Mouse (Mus musculus): ENCODE data around the gene Hist1h4h. TPM values are rescaled to one million over a fixed set of nuclear protein-coding genes. Genes with fewer than 3 reads are reported as not detected.

The Hist1h4h gene
- polyA plus RNA-seq, 1 experiment from 2014 or later = 4.6 TPM

DNA sequence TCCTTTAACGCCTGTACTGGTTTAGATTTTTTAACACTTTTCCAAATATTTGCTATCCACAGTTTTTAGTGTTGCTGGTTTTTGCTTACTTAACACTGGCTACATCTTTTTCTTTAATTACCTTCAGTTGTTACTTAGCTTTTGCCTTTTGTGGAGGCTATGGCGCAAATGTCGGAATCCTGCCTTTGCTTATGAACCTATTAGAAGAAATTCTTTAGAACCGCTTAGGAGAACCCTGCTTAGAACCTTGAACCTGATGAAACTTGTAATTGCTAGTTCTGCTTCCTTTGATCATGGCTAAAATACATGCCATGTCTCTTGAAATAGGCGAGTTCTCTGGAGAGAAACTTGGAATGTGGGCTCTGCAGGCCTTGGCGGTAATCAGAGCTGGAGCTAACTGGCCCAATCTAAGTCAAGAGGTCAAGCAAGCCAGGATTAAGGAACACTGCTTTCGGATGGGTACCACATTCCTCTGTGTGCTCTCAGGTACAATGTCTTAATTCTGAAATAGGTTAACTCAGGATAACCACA lies 45.6 kb downstream of the Hist1h4h start:
- H3K9ac ChIP-seq = peak overlapping the region; percentile 65
- peak overlapping the region; percentile 41 for H3K4me3 ChIP-seq
- H3K4me1 ChIP-seq = peaks cover 24% of the 10 kb centered on the region
- peak overlapping the region; percentile 51; the same call in 1 of the 2 replicates for H3K27ac ChIP-seq
- no peak for ATAC-seq (ENCODE audit: low FRiP score, low read depth)
- WGBS = 7% methylated on average over 7 of the region's 7 CpGs
- no peaks in the 10 kb centered on the region for H3K36me3 ChIP-seq
- H3K27me3 ChIP-seq (replicated peaks) = no peaks in the 10 kb centered on the region
- peak overlapping the region; percentile 62 for H3K4me2 ChIP-seq (replicated peaks)
- no peaks in the 10 kb centered on the region for H3K9me3 ChIP-seq

DNA sequence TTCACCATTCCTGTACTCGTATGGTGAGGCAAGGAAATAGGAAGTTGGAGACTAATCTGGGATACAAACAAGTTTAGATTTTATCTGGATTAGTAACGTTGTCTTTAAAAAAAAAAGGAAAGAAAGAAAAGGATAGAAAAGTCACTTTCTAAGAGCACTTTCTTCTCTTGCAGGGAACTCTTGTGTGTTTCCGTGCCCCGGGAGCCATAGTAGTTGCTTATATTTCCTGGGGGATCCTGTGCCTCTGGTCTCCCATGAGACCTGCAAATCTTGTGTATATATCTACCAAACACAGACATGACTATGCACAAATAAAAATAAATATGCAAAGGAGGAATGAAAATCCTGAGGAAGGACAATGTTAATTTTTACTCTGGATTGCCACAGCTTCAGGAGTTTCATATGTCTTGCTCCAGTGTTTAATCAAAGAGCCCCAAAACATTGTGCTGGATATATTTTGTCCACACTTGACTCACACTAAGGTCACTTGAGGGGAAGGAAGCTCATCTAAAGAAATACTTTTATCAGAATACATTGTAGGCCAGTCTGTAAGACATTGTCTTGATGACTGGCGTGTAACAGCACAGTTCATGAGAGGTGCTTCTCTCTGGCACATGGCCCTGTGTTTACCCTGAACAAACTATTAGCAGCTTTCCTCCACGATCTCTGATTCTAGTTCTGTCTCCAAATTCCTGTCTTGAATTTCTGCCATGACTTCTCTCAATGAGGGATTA lies 46.2 kb downstream of the Hist1h4h start:
- peaks cover 27% of the 10 kb centered on the region for H3K4me1 ChIP-seq
- ATAC-seq (ENCODE audit: low FRiP score, low read depth) = no peak
- H3K9ac ChIP-seq = no peak overlapping the region
- 57% methylated on average over 6 of the region's 6 CpGs for WGBS
- H3K4me3 ChIP-seq = 0 out of 2 replicates have a peak overlapping the region, but pooled peaks have one; percentile 41
- no peak overlapping the region for H3K27ac ChIP-seq
- no peaks in the 10 kb centered on the region for H3K36me3 ChIP-seq
- no peaks in the 10 kb centered on the region for H3K27me3 ChIP-seq (replicated peaks)
- peak overlapping the region; percentile 62 for H3K4me2 ChIP-seq (replicated peaks)
- H3K9me3 ChIP-seq = no peaks in the 10 kb centered on the region

DNA sequence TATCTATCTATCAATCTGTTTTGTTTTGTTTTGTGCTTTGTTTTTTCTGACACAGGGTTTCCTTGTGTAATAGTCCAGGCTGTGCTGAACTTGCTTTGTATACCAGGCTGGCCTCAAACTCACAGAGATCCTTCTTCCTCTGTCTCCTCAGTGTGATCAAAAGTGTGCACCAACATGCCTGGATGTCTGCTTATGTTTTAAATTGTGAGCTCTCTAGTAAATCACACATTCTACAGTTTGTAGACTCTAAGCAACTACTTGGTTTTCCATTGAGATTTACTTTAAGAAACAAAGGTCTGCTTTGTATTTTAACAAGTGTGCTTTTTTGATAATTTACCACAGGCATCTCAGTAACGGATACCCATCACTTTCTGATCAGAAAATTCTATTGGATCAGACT lies 47.0 kb downstream of the Hist1h4h start:
- WGBS = 88% methylated on average over 1 of the region's 1 CpGs
- Histone ChIP-seq H3K4me3 (no peak overlapping the region), H3K4me2 (replicated peaks) (no peak overlapping the region; the same call in 1 of the 2 replicates), H3K27ac (no peak overlapping the region), H3K9me3 (no peaks in the 10 kb centered on the region), H3K36me3 (no peaks in the 10 kb centered on the region), H3K9ac (no peak overlapping the region), H3K4me1 (peaks cover 26% of the 10 kb centered on the region), H3K27me3 (replicated peaks) (no peaks in the 10 kb centered on the region)
- no peak for ATAC-seq (ENCODE audit: low FRiP score, low read depth)

Small RNAs within 50 kb of the gene (microRNA-seq; reads per million reads assigned to microRNA genes)
- not detected for gene Gm44297
- gene Gm44359 = not detected
- not detected for gene Gm44394
- not detected for gene n-TStga1

Other genes with a start within 250 kb of the Hist1h4h start
- 51.9 and 57.7 TPM in 2 replicates for gene Zfp322a, start 161.8 kb upstream of the Hist1h4h start, polyA plus RNA-seq (2016; fragmentation: Nextera tagmentation; extraction: Ambion mirVana)
- gene Abt1, start 107.2 kb upstream of the Hist1h4h start, polyA plus RNA-seq (2016; fragmentation: Nextera tagmentation; extraction: Ambion mirVana) = 11.4 TPM in 2 replicates
- not detected in 2 replicates for gene Btn1a1, start 65.1 kb upstream of the Hist1h4h start, polyA plus RNA-seq (2016; fragmentation: Nextera tagmentation; extraction: Ambion mirVana)
- 0.23 and 0.31 TPM in 2 replicates for gene Btn2a2, start 42.2 kb upstream of the Hist1h4h start, polyA plus RNA-seq (2016; fragmentation: Nextera tagmentation; extraction: Ambion mirVana)
- 2.7 and 5.6 TPM in 2 replicates for gene Hist1h2af, start 2.9 kb downstream of the Hist1h4h start, polyA plus RNA-seq (2016; fragmentation: Nextera tagmentation; extraction: Ambion mirVana)
- gene Hist1h3g, start 4.4 kb downstream of the Hist1h4h start, polyA plus RNA-seq (2016; fragmentation: Nextera tagmentation; extraction: Ambion mirVana) = 3.0 and 5.4 TPM in 2 replicates
- 0.63 TPM in 2 replicates for gene Hist1h2bh, start 12.3 kb downstream of the Hist1h4h start, polyA plus RNA-seq (2016; fragmentation: Nextera tagmentation; extraction: Ambion mirVana)
- 0.60 and 0.63 TPM in 2 replicates for gene Hist1h3f, start 13.0 kb downstream of the Hist1h4h start, polyA plus RNA-seq (2016; fragmentation: Nextera tagmentation; extraction: Ambion mirVana)
- 0.79 and 1.00 TPM in 2 replicates for gene Hist1h4f, start 20.6 kb downstream of the Hist1h4h start, polyA plus RNA-seq (2016; fragmentation: Nextera tagmentation; extraction: Ambion mirVana)
- 0.30 and 0.37 TPM in 2 replicates for gene Hist1h1d, start 22.2 kb downstream of the Hist1h4h start, polyA plus RNA-seq (2016; fragmentation: Nextera tagmentation; extraction: Ambion mirVana)
- 5.1 and 7.4 TPM in 2 replicates for gene Hist1h3e, start 31.3 kb downstream of the Hist1h4h start, polyA plus RNA-seq (2016; fragmentation: Nextera tagmentation; extraction: Ambion mirVana)
- gene Hist1h2ae, start 40.2 kb downstream of the Hist1h4h start, polyA plus RNA-seq (2016; fragmentation: Nextera tagmentation; extraction: Ambion mirVana) = 52.5 and 96.7 TPM in 2 replicates
- 8.8 and 11.8 TPM in 2 replicates for gene Hist1h2bg, start 40.3 kb downstream of the Hist1h4h start, polyA plus RNA-seq (2016; fragmentation: Nextera tagmentation; extraction: Ambion mirVana)
- 3.4 and 6.6 TPM in 2 replicates for gene Hist1h2bf, start 43.1 kb downstream of the Hist1h4h start, polyA plus RNA-seq (2016; fragmentation: Nextera tagmentation; extraction: Ambion mirVana)
- gene Hist1h2ad, start 43.3 kb downstream of the Hist1h4h start, polyA plus RNA-seq (2016; fragmentation: Nextera tagmentation; extraction: Ambion mirVana) = 0.86 and 2.8 TPM in 2 replicates
- 3.8 and 4.9 TPM in 2 replicates for gene Hist1h3d, start 44.7 kb downstream of the Hist1h4h start, polyA plus RNA-seq (2016; fragmentation: Nextera tagmentation; extraction: Ambion mirVana)
- gene Hist1h4d, start 50.5 kb downstream of the Hist1h4h start, polyA plus RNA-seq (2016; fragmentation: Nextera tagmentation; extraction: Ambion mirVana) = 65.8 and 97.5 TPM in 2 replicates
- 1.9 and 2.1 TPM in 2 replicates for gene Hist1h2be, start 90.1 kb downstream of the Hist1h4h start, polyA plus RNA-seq (2016; fragmentation: Nextera tagmentation; extraction: Ambion mirVana)
- gene Hist1h1e, start 91.5 kb downstream of the Hist1h4h start, polyA plus RNA-seq (2016; fragmentation: Nextera tagmentation; extraction: Ambion mirVana) = 12.8 and 20.3 TPM in 2 replicates
- 0.66 and 0.74 TPM in 2 replicates for gene Hist1h2ac, start 152.9 kb downstream of the Hist1h4h start, polyA plus RNA-seq (2016; fragmentation: Nextera tagmentation; extraction: Ambion mirVana)
- gene Hist1h2bc, start 153.1 kb downstream of the Hist1h4h start, polyA plus RNA-seq (2016; fragmentation: Nextera tagmentation; extraction: Ambion mirVana) = 28.0 and 29.4 TPM in 2 replicates
- gene Hist1h1t, start 164.8 kb downstream of the Hist1h4h start, polyA plus RNA-seq (2016; fragmentation: Nextera tagmentation; extraction: Ambion mirVana) = 0.23 TPM in 1 of 2 replicates, not detected in the other
- 5.1 and 7.8 TPM in 2 replicates for gene Hist1h4c, start 167.4 kb downstream of the Hist1h4h start, polyA plus RNA-seq (2016; fragmentation: Nextera tagmentation; extraction: Ambion mirVana)
- gene Hfe, start 179.8 kb downstream of the Hist1h4h start, polyA plus RNA-seq (2016; fragmentation: Nextera tagmentation; extraction: Ambion mirVana) = 3.9 TPM in 2 replicates
- 13.3 and 13.6 TPM in 2 replicates for gene Hist1h1c, start 207.8 kb downstream of the Hist1h4h start, polyA plus RNA-seq (2016; fragmentation: Nextera tagmentation; extraction: Ambion mirVana)
- gene Hist1h3c, start 214.6 kb downstream of the Hist1h4h start, polyA plus RNA-seq (2016; fragmentation: Nextera tagmentation; extraction: Ambion mirVana) = 6.8 and 7.4 TPM in 2 replicates
- 1.3 and 1.7 TPM in 2 replicates for gene Hist1h2bb, start 215.7 kb downstream of the Hist1h4h start, polyA plus RNA-seq (2016; fragmentation: Nextera tagmentation; extraction: Ambion mirVana)
- 28.5 and 44.2 TPM in 2 replicates for gene Hist1h2ab, start 220.1 kb downstream of the Hist1h4h start, polyA plus RNA-seq (2016; fragmentation: Nextera tagmentation; extraction: Ambion mirVana)
- gene Hist1h3b, start 221.2 kb downstream of the Hist1h4h start, polyA plus RNA-seq (2016; fragmentation: Nextera tagmentation; extraction: Ambion mirVana) = 5.8 and 10.0 TPM in 2 replicates
- gene Hist1h4b, start 226.0 kb downstream of the Hist1h4h start, polyA plus RNA-seq (2016; fragmentation: Nextera tagmentation; extraction: Ambion mirVana) = 4.5 and 6.1 TPM in 2 replicates
- gene Hist1h4a, start 230.2 kb downstream of the Hist1h4h start, polyA plus RNA-seq (2016; fragmentation: Nextera tagmentation; extraction: Ambion mirVana) = 1.0 TPM in 1 of 2 replicates, not detected in the other
- gene Hist1h3a, start 231.3 kb downstream of the Hist1h4h start, polyA plus RNA-seq (2016; fragmentation: Nextera tagmentation; extraction: Ambion mirVana) = 3.5 and 3.6 TPM in 2 replicates
- 1.5 and 3.0 TPM in 2 replicates for gene Hist1h1a, start 232.6 kb downstream of the Hist1h4h start, polyA plus RNA-seq (2016; fragmentation: Nextera tagmentation; extraction: Ambion mirVana)
- gene Trim38, start 238.9 kb downstream of the Hist1h4h start, polyA plus RNA-seq (2016; fragmentation: Nextera tagmentation; extraction: Ambion mirVana) = not detected in 2 replicates